Mouse (Mus musculus) MEL (cell line): Measurements from ENCODE around the gene Gxylt1. TPM values are rescaled to one million over a fixed set of nuclear protein-coding genes. Genes with fewer than 3 reads are reported as not detected.

ENCODE experiments used
- DNase-seq: peaks from one replicate; pipeline ENCODE4 v3.0.0; 2011; ENCODE audit warnings: low read depth, low spot score
- H3K27ac ChIP-seq: 2 replicates; pipeline ENCODE4 v1.5.1; 2012; ENCODE audit warnings: low read depth, mild to moderate bottlenecking, control low read depth, low read length, moderate library complexity; ENCODE audit not compliant: control insufficient read depth
- H3K27me3 ChIP-seq, 2 experiments: fragments of 150-350 bp in 1 of 2; sonication (generic) in 1 of 2; 2 replicates each; pipeline ENCODE4 v1.6.1; 2012; ENCODE audit warnings: low read length in 2 of 2, mild to moderate bottlenecking in 2 of 2, improper control_type of control experiment in 1 of 2, moderate library complexity in 1 of 2; ENCODE audit not compliant: insufficient read depth in 2 of 2, control insufficient read depth in 1 of 2
- H3K36me3 ChIP-seq, 2 experiments: 2 replicates each; pipeline ENCODE4 v1.6.1; 2012 to 2014; ENCODE audit warnings: low read length in 2 of 2, improper control_type of control experiment in 1 of 2, inconsistent platforms in 1 of 2, mild to moderate bottlenecking in 1 of 2; ENCODE audit not compliant: insufficient read depth in 2 of 2, control insufficient read depth in 1 of 2
- H3K4me1 ChIP-seq, 2 experiments: fragments of 150-350 bp in 1 of 2; sonication (generic) in 1 of 2; 2 replicates each; pipeline ENCODE4 v1.6.1; 2012; ENCODE audit warnings: low read length in 2 of 2, improper control_type of control experiment in 1 of 2, mild to moderate bottlenecking in 1 of 2; ENCODE audit not compliant: insufficient read depth in 2 of 2, control insufficient read depth in 1 of 2
- H3K4me3 ChIP-seq, 2 experiments: fragments of 150-350 bp in 1 of 2; sonication (generic) in 1 of 2; 2 replicates each; pipeline ENCODE4 v1.5.1; 2012; ENCODE audit warnings: low read depth in 2 of 2, low read length in 2 of 2, mild to moderate bottlenecking in 2 of 2, moderate library complexity in 2 of 2, control low read depth in 1 of 2, improper control_type of control experiment in 1 of 2; ENCODE audit not compliant: control insufficient read depth in 1 of 2, insufficient read depth in 1 of 2
- H3K79me2 ChIP-seq: 2 replicates; pipeline ENCODE4 v1.6.1; 2012; ENCODE audit warnings: mild to moderate bottlenecking, low read length, moderate library complexity; ENCODE audit not compliant: control insufficient read depth, poor library complexity, insufficient read depth
- H3K9ac ChIP-seq: 2 replicates; pipeline ENCODE4 v1.6.1; 2012; ENCODE audit warnings: low read depth, mild to moderate bottlenecking, control low read depth, low read length, moderate library complexity; ENCODE audit not compliant: control insufficient read depth, poor library complexity, severe bottlenecking
- H3K9me3 ChIP-seq: fragments of 150-350 bp; sonication (generic); replicated peaks from 2 replicates; pipeline ENCODE4 v1.6.1; 2012; ENCODE audit warnings: mild to moderate bottlenecking, low read length, improper control_type of control experiment, moderate library complexity; ENCODE audit not compliant: insufficient read depth
- CTCF ChIP-seq, 3 experiments: IDR thresholded peaks in 2 of 3; conservative IDR thresholded peaks in 1 of 3; 2 replicates each; pipeline ENCODE4 v1.5.1; 2011 to 2012; ENCODE audit warnings: low read length in 3 of 3, low read depth in 2 of 3, mild to moderate bottlenecking in 2 of 3, improper control_type of control experiment in 1 of 3, inconsistent platforms in 1 of 3, mixed read lengths in 1 of 3, moderate library complexity in 1 of 3; ENCODE audit not compliant: control insufficient read depth in 1 of 3, insufficient read depth in 1 of 3, poor library complexity in 1 of 3, severe bottlenecking in 1 of 3
- E2F4 ChIP-seq: IDR thresholded peaks from 2 replicates; pipeline ENCODE4 v1.6.1; 2011; ENCODE audit warnings: low read depth, low read length, improper control_type of control experiment, borderline replicate concordance
- ELF1 ChIP-seq: IDR thresholded peaks from 2 replicates; pipeline ENCODE4 v1.6.1; 2014; ENCODE audit warnings: low read depth, mild to moderate bottlenecking, inconsistent platforms, low read length, improper control_type of control experiment, moderate library complexity
- EP300 ChIP-seq, 2 experiments: IDR thresholded peaks; 2 replicates each; pipeline ENCODE4 v1.6.1; 2011; ENCODE audit warnings: improper control_type of control experiment in 2 of 2, low read length in 2 of 2, low read depth in 1 of 2, mild to moderate bottlenecking in 1 of 2
- GABPA ChIP-seq: IDR thresholded peaks from 2 replicates; pipeline ENCODE4 v1.6.1; 2012; ENCODE audit warnings: low read depth, mild to moderate bottlenecking, inconsistent platforms, low read length, improper control_type of control experiment, moderate library complexity
- GATA1 ChIP-seq: IDR thresholded peaks from 2 replicates; pipeline ENCODE4 v1.6.1; 2011; ENCODE audit warnings: low read depth, low read length, improper control_type of control experiment
- HCFC1 ChIP-seq: IDR thresholded peaks from 2 replicates; pipeline ENCODE4 v1.6.1; 2012; ENCODE audit warnings: low read depth, mild to moderate bottlenecking, inconsistent platforms, low read length, improper control_type of control experiment, moderate library complexity
- JUND ChIP-seq: IDR thresholded peaks from 2 replicates; pipeline ENCODE4 v1.6.1; 2011; ENCODE audit warnings: low read depth, mild to moderate bottlenecking, improper control_type of control experiment, low read length
- KAT2A ChIP-seq: conservative IDR thresholded peaks from 2 replicates; pipeline ENCODE4 v1.6.1; 2012; ENCODE audit warnings: low read depth, low read length, improper control_type of control experiment, inconsistent platforms
- MAFK ChIP-seq: IDR thresholded peaks from 2 replicates; pipeline ENCODE4 v1.6.1; 2011; ENCODE audit warnings: low read depth, mild to moderate bottlenecking, low read length, improper control_type of control experiment, borderline replicate concordance
- MAZ ChIP-seq: IDR thresholded peaks from 2 replicates; pipeline ENCODE4 v1.6.1; 2012; ENCODE audit warnings: low read depth, mild to moderate bottlenecking, inconsistent platforms, low read length, improper control_type of control experiment
- MEF2A ChIP-seq: IDR thresholded peaks from 2 replicates; pipeline ENCODE4 v1.6.1; 2014; ENCODE audit warnings: low read depth, mild to moderate bottlenecking, inconsistent platforms, low read length, improper control_type of control experiment; ENCODE audit not compliant: poor library complexity, insufficient replicate concordance, severe bottlenecking; ENCODE audit errors: extremely low read depth
- MYB ChIP-seq: IDR thresholded peaks from 2 replicates; pipeline ENCODE4 v1.6.1; 2011; ENCODE audit warnings: mild to moderate bottlenecking, low read depth, low read length, improper control_type of control experiment
- MYC ChIP-seq: IDR thresholded peaks from 2 replicates; pipeline ENCODE4 v1.6.1; 2011; ENCODE audit warnings: low read depth, mild to moderate bottlenecking, low read length, improper control_type of control experiment, moderate library complexity
- NRF1 ChIP-seq: IDR thresholded peaks from 2 replicates; pipeline ENCODE4 v1.6.1; 2014; ENCODE audit warnings: low read depth, mild to moderate bottlenecking, inconsistent platforms, low read length, improper control_type of control experiment, moderate library complexity; ENCODE audit not compliant: poor library complexity, insufficient read depth, severe bottlenecking
- POLR2AphosphoS5 ChIP-seq: IDR thresholded peaks from 2 replicates; pipeline ENCODE4 v1.6.1; 2012; ENCODE audit warnings: low read depth, borderline replicate concordance, mild to moderate bottlenecking, inconsistent platforms, low read length, moderate library complexity, mixed read lengths
- RCOR1 ChIP-seq: IDR thresholded peaks from 2 replicates; pipeline ENCODE4 v1.6.1; 2012; ENCODE audit warnings: low read depth, mild to moderate bottlenecking, inconsistent platforms, low read length, improper control_type of control experiment
- SIN3A ChIP-seq: IDR thresholded peaks from 2 replicates; pipeline ENCODE4 v1.6.1; 2012; ENCODE audit warnings: low read length, improper control_type of control experiment, inconsistent platforms
- TAL1 ChIP-seq: IDR thresholded peaks from 2 replicates; pipeline ENCODE4 v1.6.1; 2012; ENCODE audit warnings: mild to moderate bottlenecking, inconsistent platforms, low read length, moderate library complexity, mixed read lengths
- TBP ChIP-seq: IDR thresholded peaks from 2 replicates; pipeline ENCODE4 v1.8.0; 2011; ENCODE audit warnings: low read depth, low read length, improper control_type of control experiment
- USF1 ChIP-seq: IDR thresholded peaks from 2 replicates; pipeline ENCODE4 v1.6.1; 2014; ENCODE audit warnings: low read depth, mild to moderate bottlenecking, inconsistent platforms, low read length, improper control_type of control experiment, moderate library complexity
- ZKSCAN1 ChIP-seq: IDR thresholded peaks from 2 replicates; pipeline ENCODE4 v1.6.1; 2012; ENCODE audit warnings: low read depth, mild to moderate bottlenecking, inconsistent platforms, low read length, improper control_type of control experiment, moderate library complexity
- ZNF384 ChIP-seq: IDR thresholded peaks from 2 replicates; pipeline ENCODE4 v1.6.1; 2012; ENCODE audit warnings: low read depth, mild to moderate bottlenecking, inconsistent platforms, low read length, improper control_type of control experiment
- polyA plus RNA-seq, 2 experiments: library from polyadenylated mRNA; stranded (reverse) in 1 of 2; unstranded in 1 of 2; fragments of >175 nt in 1 of 2; fragments of >200 nt in 1 of 2; gene quantifications; 2 replicates each; pipeline versions ENCODE4 v1.2.1 to v1.2.4; 2012; ENCODE audit warnings: low replicate concordance in 2 of 2, low read depth in 1 of 2; ENCODE audit not compliant: insufficient read length in 2 of 2, insufficient read depth in 1 of 2, missing spikeins in 1 of 2
- total RNA-seq: library from RNA; depleted of rRNA; stranded (reverse); fragments of 300-350 nt; gene quantifications from 2 replicates; pipeline ENCODE4 v1.2.3, GENCODE M21; 2012

Gene Gxylt1
- total and polyA plus RNA-seq, 3 experiments, result 5.3 to 48.9 (median 9.9) TPM

GRCm38 (mm10) chr15:93273788-93274678 is 946 bp downstream of the Gxylt1 start:
- Histone ChIP-seq H3K4me3 (peak overlapping the region; percentile 71 to 84), H3K9me3 (no peaks in the 10 kb centered on the region), H3K4me1 (peaks cover 3 to 35% of the 10 kb centered on the region in 2 experiments; a peak in 3 of 4 replicates), H3K27me3 (no peaks in the 10 kb centered on the region), H3K36me3 (peaks cover 0 to 25% of the 10 kb centered on the region in 2 experiments; a peak in 3 of 4 replicates), H3K9ac (peak overlapping the region; percentile 75), H3K27ac (no peak overlapping the region), H3K79me2 (peaks cover 33% of the 10 kb centered on the region)
- peak; percentile 55 for DNase-seq
- TF ChIP-seq ZNF384 (peak; percentile 36; the same call in 1 of the 2 replicates), NRF1 (no peak)

DNA sequence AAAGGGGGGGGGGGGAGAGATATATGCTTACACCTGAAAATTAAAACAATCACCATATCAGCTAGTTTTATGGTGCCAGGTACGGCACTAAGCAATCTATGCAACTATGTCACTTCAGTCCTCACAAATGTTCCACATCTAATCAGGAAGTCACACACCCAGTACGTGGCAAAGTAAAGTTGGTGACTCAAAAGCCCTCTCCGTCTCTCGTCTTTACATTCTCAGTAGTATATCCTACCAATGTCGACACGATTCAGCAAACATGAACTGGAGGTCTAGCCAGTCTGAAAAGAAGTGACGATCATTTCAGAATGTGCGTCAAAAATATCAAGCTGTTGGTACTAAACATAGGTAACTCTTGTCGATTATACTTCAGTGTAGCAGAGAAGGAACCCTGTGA is 2.0 kb downstream of the Gxylt1 start:
- peak; percentile 76 for DNase-seq
- Histone ChIP-seq H3K36me3 (peaks cover 0 to 28% of the 10 kb centered on the region in 2 experiments; a peak in 3 of 4 replicates), H3K27me3 (no peaks in the 10 kb centered on the region), H3K4me3 (peak overlapping the region; percentile 38 to 59), H3K9ac (peak overlapping the region; percentile 61), H3K79me2 (peaks cover 35% of the 10 kb centered on the region), H3K4me1 (peaks cover 6 to 35% of the 10 kb centered on the region in 2 experiments), H3K9me3 (no peaks in the 10 kb centered on the region), H3K27ac (peak overlapping the region; percentile 55)
- TF ChIP-seq SIN3A (peak; percentile 42; the same call in 1 of the 2 replicates), MAFK (no peak), GATA1 (peak; percentile 19; the same call in 1 of the 2 replicates), MYC (no peak), EP300 (IDR thresholded peaks at IDR 0.05; ENCODE audit: low read depth in 1 of 2, low read length in 2 of 2) (peak in 1 of 2 experiments; percentile 49; a peak in 1 of 4 replicates), JUND (no peak), POLR2AphosphoS5 (no peak), ELF1 (no peak), ZNF384 (no peak), CTCF (IDR thresholded peaks at IDR 0.05 in 2 of 3, conservative IDR thresholded peaks at IDR 0.05 in 1 of 3; ENCODE audit: control insufficient read depth in 1 of 3, insufficient read depth in 1 of 3, low read depth in 2 of 3, low read length in 3 of 3, poor library complexity in 1 of 3, severe bottlenecking in 1 of 3) (no peak), GABPA (no peak), RCOR1 (no peak), ZKSCAN1 (no peak), MAZ (no peak), MYB (no peak), MEF2A (no peak), HCFC1 (no peak), TAL1 (0 out of 2 replicates have a peak, but pooled peaks have one; percentile 8), E2F4 (no peak), KAT2A (no peak), TBP (0 out of 2 replicates have a peak, but pooled peaks have one; percentile 48), USF1 (no peak)
